Mouse (Mus musculus): Measurements from ENCODE around the gene Cdh4. TPM values are rescaled to one million over a fixed set of nuclear protein-coding genes. Genes with fewer than 3 reads are reported as not detected.

Gene Cdh4
- polyA plus RNA-seq, 1 experiment from 2014 or later = 1.8 TPM

DNA sequence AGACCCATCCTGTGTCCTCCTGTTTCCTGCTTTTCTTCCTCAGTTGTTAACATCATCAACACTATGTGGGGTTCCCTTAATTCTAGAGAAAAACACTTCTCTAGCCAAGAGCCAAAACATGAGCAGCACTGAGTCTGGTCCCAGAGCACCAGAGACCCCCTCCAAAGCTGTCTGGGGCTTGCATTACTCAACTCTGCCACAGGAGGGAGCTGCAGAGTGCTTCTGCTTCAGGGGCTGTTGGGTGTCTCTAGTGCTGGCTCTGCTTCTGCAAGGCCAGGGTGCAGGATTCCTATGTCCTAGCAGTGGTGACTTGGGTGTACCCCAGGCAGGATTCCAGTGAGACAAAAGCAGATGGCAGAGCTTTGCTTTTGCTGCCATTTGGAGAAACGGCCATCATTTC, 239.2 kb downstream of the Cdh4 start:
- 85% methylated on average over 1 of the region's 1 CpGs for WGBS
- peaks cover 21% of the 10 kb centered on the region for H3K27me3 ChIP-seq (ENCODE audit: low read depth, poor library complexity, severe bottlenecking)
- peak; percentile 56 for DNase-seq (ENCODE audit: low spot score)
- no peak overlapping the region for H3K4me3 ChIP-seq
- no peaks in the 10 kb centered on the region for H3K9me3 ChIP-seq (replicated peaks)
- H3K27ac ChIP-seq = no peak overlapping the region
- peaks cover 14% of the 10 kb centered on the region for H3K4me1 ChIP-seq
- H3K36me3 ChIP-seq = no peaks in the 10 kb centered on the region

DNA sequence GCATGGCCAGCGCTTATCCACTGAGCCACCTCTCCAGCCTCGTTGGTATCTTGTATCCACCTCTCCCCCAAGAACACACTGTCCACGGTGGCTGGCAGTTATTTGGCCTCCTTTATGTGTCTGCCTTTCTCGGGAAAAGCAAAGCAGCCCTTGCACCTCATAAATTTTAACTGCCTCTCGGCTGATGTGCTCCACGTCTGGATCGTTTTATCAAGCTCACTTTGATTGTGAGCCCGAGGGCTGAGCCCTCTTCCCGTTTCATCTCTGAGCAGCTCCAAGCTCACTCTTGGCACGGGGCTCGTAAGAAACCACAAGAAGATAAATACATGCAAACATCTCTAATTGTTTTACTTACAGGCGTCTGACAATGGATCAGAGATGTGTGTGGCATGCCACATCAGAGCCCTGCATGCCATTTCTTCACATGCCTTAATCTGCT, 245.0 kb downstream of the Cdh4 start:
- WGBS = 19% methylated on average over 12 of the region's 12 CpGs
- peak; percentile 69 for DNase-seq (ENCODE audit: low spot score)
- peaks cover 27% of the 10 kb centered on the region for H3K4me1 ChIP-seq
- no peak overlapping the region for H3K4me3 ChIP-seq
- no peak overlapping the region for H3K27ac ChIP-seq
- peaks cover 26% of the 10 kb centered on the region for H3K27me3 ChIP-seq (ENCODE audit: low read depth, poor library complexity, severe bottlenecking)
- H3K9me3 ChIP-seq (replicated peaks) = no peaks in the 10 kb centered on the region
- H3K36me3 ChIP-seq = no peaks in the 10 kb centered on the region

DNA sequence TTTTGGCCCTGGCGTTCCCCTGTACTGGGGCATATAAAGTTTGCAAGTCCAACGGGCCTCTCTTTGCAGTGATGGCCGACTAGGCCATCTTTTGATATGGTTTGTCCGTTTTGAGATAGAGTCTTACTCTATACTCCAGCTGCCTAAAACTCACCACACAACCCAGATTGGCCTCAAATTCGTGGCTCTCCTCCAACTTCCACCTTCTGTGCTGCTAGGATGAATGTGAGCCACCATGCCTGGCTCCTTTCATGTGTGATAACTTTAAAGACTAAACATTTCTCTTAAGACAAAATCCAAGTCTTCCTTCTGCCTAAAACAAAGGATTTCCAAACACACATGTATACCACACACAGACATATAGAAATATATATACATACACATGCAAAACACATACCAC, 246.7 kb downstream of the Cdh4 start:
- WGBS = 85% methylated on average over 5 of the region's 5 CpGs
- H3K4me3 ChIP-seq = no peak overlapping the region
- H3K27me3 ChIP-seq (ENCODE audit: low read depth, poor library complexity, severe bottlenecking) = peaks cover 38% of the 10 kb centered on the region
- H3K9me3 ChIP-seq (replicated peaks) = no peaks in the 10 kb centered on the region
- peaks cover 27% of the 10 kb centered on the region for H3K4me1 ChIP-seq
- no peak for DNase-seq (ENCODE audit: low spot score)
- no peaks in the 10 kb centered on the region for H3K36me3 ChIP-seq
- H3K27ac ChIP-seq = no peak overlapping the region

DNA sequence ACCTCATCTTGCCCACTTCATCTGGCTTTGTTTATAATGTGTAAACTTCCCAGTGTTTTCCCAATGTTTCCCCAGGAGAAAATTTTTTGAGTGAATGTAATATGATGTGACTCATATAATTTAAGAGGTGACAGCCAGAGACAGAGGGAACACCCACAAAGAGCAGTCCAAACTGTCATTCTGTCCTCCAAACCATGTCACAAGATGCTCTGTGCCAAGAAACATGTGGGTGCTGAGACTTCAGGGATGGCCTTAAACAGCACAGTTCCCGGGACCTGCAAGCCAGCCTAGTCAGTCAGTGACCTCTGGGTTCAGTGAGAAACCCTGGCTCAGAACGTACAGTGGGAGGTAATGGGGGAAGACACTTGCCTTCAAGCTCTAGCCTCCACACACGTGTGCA, 247.5 kb downstream of the Cdh4 start:
- Histone ChIP-seq H3K27ac (no peak overlapping the region), H3K4me3 (no peak overlapping the region), H3K4me1 (peaks cover 27% of the 10 kb centered on the region), H3K9me3 (replicated peaks) (no peaks in the 10 kb centered on the region), H3K36me3 (no peaks in the 10 kb centered on the region), H3K27me3 (ENCODE audit: low read depth, poor library complexity, severe bottlenecking) (peaks cover 36% of the 10 kb centered on the region)
- no peak for DNase-seq (ENCODE audit: low spot score)
- WGBS = 80% methylated on average over 3 of the region's 3 CpGs

DNA sequence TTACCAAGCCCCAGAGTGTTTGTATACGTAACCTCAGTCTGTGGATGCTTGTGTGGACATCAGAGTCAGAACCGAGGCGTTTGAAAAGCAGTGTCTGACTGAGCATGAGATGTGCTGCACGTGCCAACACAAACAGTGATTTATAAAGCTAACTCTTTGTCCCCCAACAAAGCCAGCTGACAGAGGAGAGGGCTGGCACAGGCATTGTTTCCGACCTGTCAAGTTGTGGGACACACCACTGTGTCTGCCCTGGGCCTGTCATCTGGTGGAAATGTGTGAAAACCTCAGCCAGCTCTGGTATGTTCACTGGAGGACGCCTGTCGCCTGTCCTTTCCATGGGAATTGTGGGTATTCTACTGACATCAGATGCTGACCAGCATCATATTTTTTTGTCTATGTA, 248.3 kb downstream of the Cdh4 start:
- Histone ChIP-seq H3K27ac (no peak overlapping the region), H3K36me3 (no peaks in the 10 kb centered on the region), H3K4me1 (peaks cover 25% of the 10 kb centered on the region), H3K9me3 (replicated peaks) (no peaks in the 10 kb centered on the region), H3K4me3 (no peak overlapping the region), H3K27me3 (ENCODE audit: low read depth, poor library complexity, severe bottlenecking) (peaks cover 28% of the 10 kb centered on the region)
- DNase-seq (ENCODE audit: low spot score) = no peak
- whole genome bisulfite sequencing = 73% methylated on average over 7 of the region's 7 CpGs

DNA sequence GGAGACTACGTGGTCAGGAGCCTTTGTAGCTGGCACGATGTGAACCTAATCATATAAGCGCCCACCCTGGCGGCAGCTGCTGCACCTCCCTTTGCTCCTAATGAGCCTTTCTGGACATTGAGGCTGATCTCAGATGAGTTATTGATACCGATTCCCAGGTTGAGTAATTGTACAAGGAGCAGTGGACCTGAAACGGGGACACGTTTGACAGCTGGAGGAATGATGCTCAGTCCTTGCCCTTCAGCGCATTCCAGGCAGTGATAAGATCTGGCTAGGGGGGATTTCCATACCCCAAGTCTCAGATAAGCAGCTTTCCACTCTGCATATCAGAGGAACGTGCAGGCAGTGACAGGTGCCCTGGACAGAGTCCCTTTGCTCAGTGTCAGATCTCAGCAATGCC, 252.7 kb downstream of the Cdh4 start:
- 67% methylated on average over 9 of the region's 9 CpGs for WGBS

DNA sequence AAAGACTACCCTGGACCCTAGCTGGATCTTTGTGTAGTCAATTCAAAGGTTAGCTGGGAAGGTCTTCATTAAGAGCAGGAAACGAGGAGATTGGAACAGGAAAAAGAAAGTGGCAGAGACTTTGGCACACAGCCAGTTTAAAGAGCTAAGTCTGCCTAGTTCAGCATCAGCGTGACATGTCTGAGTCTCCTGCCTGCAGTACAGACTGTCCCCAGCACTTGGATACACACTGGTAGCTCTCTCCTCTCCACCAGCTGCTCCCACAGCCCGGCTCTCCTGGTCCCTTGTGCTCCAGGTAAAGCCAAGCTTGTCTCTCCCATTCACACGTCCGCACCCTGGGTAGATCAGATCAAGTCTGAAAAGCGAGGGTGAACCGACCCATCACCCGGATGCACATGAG, 255.4 kb downstream of the Cdh4 start:
- WGBS = 87% methylated on average over 8 of the region's 8 CpGs
- DNase-seq (ENCODE audit: low spot score) = no peak
- Histone ChIP-seq H3K4me3 (no peak overlapping the region), H3K27ac (no peak overlapping the region), H3K9me3 (replicated peaks) (no peaks in the 10 kb centered on the region), H3K4me1 (peaks cover 32% of the 10 kb centered on the region), H3K27me3 (ENCODE audit: low read depth, poor library complexity, severe bottlenecking) (peaks cover 11% of the 10 kb centered on the region), H3K36me3 (no peaks in the 10 kb centered on the region)

More for the DNA sequence above, 252.7 kb downstream of the Cdh4 start:
- H3K27ac ChIP-seq = no peak overlapping the region
- peaks cover 21% of the 10 kb centered on the region for H3K27me3 ChIP-seq (ENCODE audit: low read depth, poor library complexity, severe bottlenecking)
- H3K4me3 ChIP-seq = no peak overlapping the region
- no peaks in the 10 kb centered on the region for H3K9me3 ChIP-seq (replicated peaks)
- DNase-seq (ENCODE audit: low spot score) = no peak
- H3K36me3 ChIP-seq = no peaks in the 10 kb centered on the region
- peaks cover 36% of the 10 kb centered on the region for H3K4me1 ChIP-seq

DNA sequence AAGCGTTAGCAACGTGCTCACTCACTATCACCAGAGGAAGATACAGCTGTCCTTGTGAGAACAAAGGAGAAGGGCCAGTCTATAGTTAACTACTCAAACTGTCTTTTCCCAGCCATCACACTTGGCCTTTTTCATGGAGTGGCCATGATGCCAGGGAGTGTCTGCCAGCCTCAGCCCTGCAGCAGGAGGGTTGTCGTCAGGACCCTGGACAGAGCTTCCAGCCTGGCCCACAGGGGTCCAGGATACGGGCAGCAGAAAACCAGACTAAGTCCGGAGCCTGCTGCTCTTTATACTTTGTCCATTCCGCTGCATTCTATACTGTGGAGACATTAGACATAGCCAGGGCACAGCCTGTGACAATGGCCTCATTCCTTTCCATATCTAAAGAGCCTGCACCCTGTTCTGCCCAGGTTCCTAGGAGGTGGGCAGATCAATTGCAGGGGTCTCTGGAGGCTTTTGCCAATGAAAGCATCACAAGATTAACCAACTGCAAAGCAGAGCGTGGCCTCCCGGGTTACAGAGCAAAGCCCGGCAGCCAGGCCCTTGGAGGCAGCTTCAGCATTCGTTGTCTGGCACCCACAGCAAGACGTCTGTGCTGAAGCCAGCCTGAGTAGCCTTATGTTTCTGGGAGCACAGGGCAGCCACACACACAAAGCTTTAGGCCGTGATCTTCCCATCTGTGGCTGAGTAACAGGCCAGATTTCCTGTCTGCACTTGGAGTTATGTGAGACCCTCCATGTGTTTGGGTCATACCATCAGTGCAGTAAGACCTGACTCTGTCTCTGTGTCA, 256.2 kb downstream of the Cdh4 start:
- H3K27me3 ChIP-seq (ENCODE audit: low read depth, poor library complexity, severe bottlenecking) = peaks cover 4% of the 10 kb centered on the region
- no peak overlapping the region for H3K27ac ChIP-seq
- no peaks in the 10 kb centered on the region for H3K36me3 ChIP-seq
- DNase-seq (ENCODE audit: low spot score) = peak; percentile 86
- H3K9me3 ChIP-seq (replicated peaks) = no peaks in the 10 kb centered on the region
- H3K4me1 ChIP-seq = peaks cover 32% of the 10 kb centered on the region
- WGBS = 62% methylated on average over 12 of the region's 12 CpGs
- H3K4me3 ChIP-seq = no peak overlapping the region

DNA sequence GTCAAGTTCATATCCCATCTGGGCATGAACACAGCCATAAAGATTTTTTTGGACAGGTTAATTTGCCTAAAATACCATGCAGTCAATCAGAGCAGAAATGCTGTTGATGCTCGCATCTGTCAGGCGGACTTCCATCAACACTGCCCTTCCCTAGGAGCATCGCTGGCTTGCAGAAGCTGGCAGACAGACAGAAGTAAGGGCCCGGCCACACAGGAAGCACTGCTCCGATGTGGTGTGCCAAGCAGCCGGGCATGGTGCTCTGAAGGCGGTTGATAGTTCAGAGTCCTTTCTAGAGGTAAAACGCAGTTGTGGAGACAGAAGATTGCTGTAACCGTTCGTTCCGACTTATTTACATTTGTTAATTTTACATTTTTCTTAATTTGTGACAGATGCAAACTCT, 262.8 kb downstream of the Cdh4 start:
- Histone ChIP-seq H3K4me3 (no peak overlapping the region), H3K36me3 (no peaks in the 10 kb centered on the region), H3K27me3 (ENCODE audit: low read depth, poor library complexity, severe bottlenecking) (no peaks in the 10 kb centered on the region), H3K9me3 (replicated peaks) (no peaks in the 10 kb centered on the region), H3K27ac (no peak overlapping the region), H3K4me1 (no peaks in the 10 kb centered on the region)
- DNase-seq (ENCODE audit: low spot score) = no peak
- WGBS = 87% methylated on average over 11 of the region's 11 CpGs

DNA sequence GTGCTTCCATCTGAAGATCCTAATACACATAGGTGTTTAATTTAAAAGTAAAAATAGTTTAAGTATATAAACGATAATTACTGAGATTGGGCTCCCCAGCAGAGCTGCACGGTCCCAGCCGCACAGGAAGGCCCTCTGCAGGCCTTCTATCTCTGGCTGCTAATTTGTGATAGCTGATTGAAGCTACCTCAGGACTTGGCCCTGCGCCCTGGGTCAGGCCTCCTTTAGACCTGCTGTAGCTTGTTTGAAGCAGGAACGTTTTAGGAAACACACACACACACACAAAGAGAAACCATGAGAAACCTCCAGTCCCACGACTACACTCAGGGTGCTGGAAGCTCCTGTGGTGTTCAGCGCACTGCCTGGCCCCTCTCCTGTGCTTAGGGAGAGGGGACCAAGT, 263.2 kb downstream of the Cdh4 start:
- DNase-seq (ENCODE audit: low spot score) = no peak
- peaks cover 1% of the 10 kb centered on the region; the same call in 1 of the 2 replicates for H3K4me1 ChIP-seq

DNA sequence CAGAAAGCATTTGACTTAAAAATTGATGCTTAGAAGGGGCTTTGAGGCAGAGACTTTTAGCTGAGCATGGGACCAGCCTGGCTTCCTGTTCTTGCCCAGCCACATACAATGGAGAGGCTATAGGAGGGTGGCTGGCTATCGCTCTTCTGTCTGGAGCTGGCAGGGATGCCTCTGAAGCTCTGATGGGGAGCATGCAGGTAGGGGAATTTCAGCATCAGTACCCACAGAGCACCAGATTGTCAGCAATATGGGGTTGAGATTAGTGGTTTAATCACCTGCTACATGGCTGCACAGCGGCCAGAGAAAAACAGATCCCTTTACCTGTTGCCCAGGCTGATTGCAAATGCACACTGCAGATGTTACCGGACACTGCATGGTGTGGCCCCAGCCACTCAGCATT, 264.4 kb downstream of the Cdh4 start:
- DNase-seq (ENCODE audit: low spot score) = no peak
- WGBS = 89% methylated on average over 3 of the region's 3 CpGs
- Histone ChIP-seq H3K27ac (no peak overlapping the region), H3K27me3 (ENCODE audit: low read depth, poor library complexity, severe bottlenecking) (no peaks in the 10 kb centered on the region), H3K36me3 (no peaks in the 10 kb centered on the region), H3K4me3 (no peak overlapping the region), H3K4me1 (peaks cover 9% of the 10 kb centered on the region), H3K9me3 (replicated peaks) (no peaks in the 10 kb centered on the region)

More for the DNA sequence above, 263.2 kb downstream of the Cdh4 start:
- H3K27ac ChIP-seq = no peak overlapping the region
- 86% methylated on average over 7 of the region's 7 CpGs for WGBS
- H3K36me3 ChIP-seq = no peaks in the 10 kb centered on the region
- H3K4me3 ChIP-seq = no peak overlapping the region
- H3K27me3 ChIP-seq (ENCODE audit: low read depth, poor library complexity, severe bottlenecking) = no peaks in the 10 kb centered on the region
- H3K9me3 ChIP-seq (replicated peaks) = no peaks in the 10 kb centered on the region

DNA sequence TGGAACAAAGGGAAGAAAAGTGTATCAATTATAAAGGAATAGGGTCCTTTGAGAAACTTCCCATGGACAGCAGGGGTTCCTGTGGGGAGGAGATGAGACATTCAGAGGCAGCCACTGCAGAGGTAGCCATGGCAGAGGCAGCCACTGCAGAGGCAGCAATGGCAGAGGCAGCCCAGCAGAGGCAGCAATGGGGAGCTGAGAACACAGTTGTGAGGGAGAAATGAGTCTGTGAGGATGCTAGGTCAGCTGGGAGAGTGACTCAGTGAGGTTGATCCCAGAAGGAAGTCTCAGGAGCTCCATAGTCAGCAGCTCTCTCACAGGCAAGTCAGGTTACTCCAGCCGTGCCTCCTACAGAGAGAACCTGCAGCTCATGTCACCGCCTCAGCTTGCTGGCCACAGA, 266.9 kb downstream of the Cdh4 start:
- WGBS = 90% methylated on average over 2 of the region's 2 CpGs
- H3K36me3 ChIP-seq = no peaks in the 10 kb centered on the region

DNA sequence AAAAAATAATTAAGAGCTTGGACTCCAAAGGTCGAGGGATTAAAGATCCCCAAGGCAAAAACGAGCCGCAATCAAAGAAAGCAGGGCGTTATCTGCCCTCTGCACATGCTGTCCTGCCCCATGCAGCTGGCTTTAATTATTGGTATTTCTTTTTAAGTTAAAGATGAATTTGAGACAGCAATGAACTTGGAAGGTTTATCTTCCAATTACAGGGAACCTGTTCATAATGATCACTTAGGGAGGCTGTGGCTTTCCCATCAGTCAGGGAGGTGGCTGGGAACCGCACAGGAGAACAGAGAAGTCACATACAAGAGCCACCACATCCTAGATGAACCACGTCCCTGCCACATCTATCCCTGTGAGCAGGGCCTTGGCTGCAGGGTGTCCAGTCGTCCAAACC, 270.5 kb downstream of the Cdh4 start:
- Histone ChIP-seq H3K27ac (no peak overlapping the region), H3K4me3 (no peak overlapping the region), H3K36me3 (no peaks in the 10 kb centered on the region), H3K9me3 (replicated peaks) (no peaks in the 10 kb centered on the region), H3K27me3 (ENCODE audit: low read depth, poor library complexity, severe bottlenecking) (no peaks in the 10 kb centered on the region; the same call in 1 of the 2 replicates), H3K4me1 (peaks cover 28% of the 10 kb centered on the region)
- no peak for DNase-seq (ENCODE audit: low spot score)
- WGBS = 43% methylated on average over 7 of the region's 7 CpGs

More for the DNA sequence above, 266.9 kb downstream of the Cdh4 start:
- Histone ChIP-seq H3K4me1 (peaks cover 28% of the 10 kb centered on the region), H3K9me3 (replicated peaks) (no peaks in the 10 kb centered on the region), H3K27ac (no peak overlapping the region), H3K27me3 (ENCODE audit: low read depth, poor library complexity, severe bottlenecking) (no peaks in the 10 kb centered on the region), H3K4me3 (no peak overlapping the region)
- no peak for DNase-seq (ENCODE audit: low spot score)
